In the genomic region with DNA sequence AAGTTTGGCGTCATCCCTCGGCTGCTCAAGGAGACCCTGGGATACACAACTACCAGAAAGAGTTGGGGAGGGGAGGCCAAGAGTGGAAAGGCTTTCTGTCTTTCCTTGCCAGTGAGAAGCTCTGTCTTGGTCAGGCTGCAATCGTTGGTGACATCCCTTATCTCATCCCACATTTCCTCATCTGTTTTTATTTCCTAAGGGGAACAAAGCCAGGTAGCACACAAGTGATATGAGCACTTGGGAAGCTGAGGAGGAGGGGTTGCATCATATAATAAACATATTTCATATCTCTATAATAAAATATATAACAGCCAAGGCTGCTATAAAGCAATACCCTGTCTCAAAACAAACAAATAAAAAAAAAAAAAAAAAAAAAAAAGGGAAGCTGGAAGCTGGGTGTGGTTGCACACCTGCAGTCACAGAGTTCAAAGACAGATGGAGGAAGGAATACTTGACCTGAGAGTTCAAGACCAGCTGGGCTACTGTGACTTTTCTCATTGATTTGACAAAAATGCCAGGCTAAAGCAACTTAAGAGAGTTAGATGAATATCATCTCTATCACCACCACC, we compare ENCODE assay signal across 25 mouse cellular contexts. TPM values are rescaled to one million over a fixed set of nuclear protein-coding genes. Genes with fewer than 3 reads are reported as not detected.
DNase-seq lines count a peak whose midpoint lies in the region; ATAC-seq and TF ChIP-seq lines count a peak whose summit lies in the region.
"Had no signal": no experiment of that assay in that cellular context is flagged by ENCODE, and none has a peak within 500 bp of the region (broad histone marks: within the 10 kb centered on the region; RNA-seq: fewer than 3 reads in every experiment).

No protein-coding gene starts in this region.

- H3K27me3 ChIP-seq in cerebellum, adult 2 months (ENCODE audit: control insufficient read depth, insufficient read depth, low read length): no peaks in the 10 kb centered on the region
- 0 out of 2 replicates have a peak, but pooled peaks cover 4% of the 10 kb centered on the region for H3K27me3 ChIP-seq in liver, embryonic 13.5 days
- 0 out of 2 replicates have a peak, but pooled peaks cover 4% of the 10 kb centered on the region for H3K27me3 ChIP-seq in liver, embryonic 12.5 days (replicated peaks)
- no peaks in the 10 kb centered on the region for H3K27me3 ChIP-seq in MEL (ENCODE audit: control insufficient read depth in 1 of 2, insufficient read depth in 2 of 2, low read length in 2 of 2)
- H3K27me3 ChIP-seq: embryonic facial prominence, embryonic 15.5 days had no signal

- WGBS in cerebellum, adult 2 months: 65% methylated on average over 3 of the region's 3 CpGs
- WGBS in liver, embryonic 13.5 days (ENCODE audit: insufficient replicate concordance): 47% methylated on average over 3 of the region's 3 CpGs
- WGBS in liver, embryonic 12.5 days (ENCODE audit: insufficient replicate concordance): 39% methylated on average over 3 of the region's 3 CpGs

- no peak overlapping the region for H3K4me2 ChIP-seq in liver, embryonic 13.5 days
- no peak overlapping the region for H3K4me2 ChIP-seq in liver, embryonic 12.5 days
- H3K4me2 ChIP-seq: embryonic facial prominence, embryonic 13.5 days; embryonic facial prominence, embryonic 15.5 days; forebrain, embryonic 12.5 days had no signal

- DNase-seq in cerebellum, adult 2 months: no peak
- no peak for DNase-seq in cerebellum, postnatal 36 days
- DNase-seq in liver, embryonic 13.5 days: no peak
- DNase-seq in A20 (ENCODE audit: low read depth, low spot score) (peak; percentile 11), MEL (ENCODE audit: low read depth, low spot score) (no peak)
- no peak for DNase-seq in right cerebral cortex, adult 2 months (ENCODE audit: low spot score in 2 of 2)
- DNase-seq: adrenal gland, adult 2 months; adrenal gland, postnatal 10 days; adrenal gland, postnatal 25 days; cerebellum, adult 11 months; cerebellum, adult 9-10 months; embryo, embryonic 11 days had no signal

- H3K4me3 ChIP-seq in cerebellum, adult 2 months (replicated peaks; ENCODE audit: insufficient read depth, low read depth, low read length): no peak overlapping the region
- no peak overlapping the region for H3K4me3 ChIP-seq in liver, embryonic 13.5 days (replicated peaks)
- no peak overlapping the region for H3K4me3 ChIP-seq in liver, embryonic 12.5 days
- H3K4me3 ChIP-seq in MEL (ENCODE audit: control insufficient read depth in 1 of 2, insufficient read depth in 1 of 2, low read depth in 2 of 2, low read length in 2 of 2): no peak overlapping the region
- H3K4me3 ChIP-seq: embryonic facial prominence, embryonic 13.5 days; embryonic facial prominence, embryonic 15.5 days; erythroblast, embryonic 14.5 days; forebrain, embryonic 10.5 days; forebrain, embryonic 12.5 days had no signal

- no peaks in the 10 kb centered on the region for H3K9me3 ChIP-seq in liver, embryonic 13.5 days (replicated peaks)
- H3K9me3 ChIP-seq in liver, embryonic 12.5 days (replicated peaks): no peaks in the 10 kb centered on the region
- H3K9me3 ChIP-seq in MEL (replicated peaks; ENCODE audit: insufficient read depth, low read length): no peaks in the 10 kb centered on the region
- H3K9me3 ChIP-seq: embryonic facial prominence, embryonic 13.5 days; embryonic facial prominence, embryonic 15.5 days; forebrain, embryonic 10.5 days; forebrain, embryonic 12.5 days; G1E had no signal

- no peak overlapping the region for H3K9ac ChIP-seq in liver, embryonic 13.5 days
- no peak overlapping the region for H3K9ac ChIP-seq in liver, embryonic 12.5 days
- no peak overlapping the region for H3K9ac ChIP-seq in MEL (ENCODE audit: control insufficient read depth, low read depth, low read length, poor library complexity, severe bottlenecking)
- H3K9ac ChIP-seq: embryonic facial prominence, embryonic 13.5 days; embryonic facial prominence, embryonic 15.5 days; forebrain, embryonic 12.5 days had no signal

- peaks cover 26% of the 10 kb centered on the region for H3K4me1 ChIP-seq in cerebellum, adult 2 months (ENCODE audit: control insufficient read depth, insufficient read depth, low read length)
- H3K4me1 ChIP-seq in liver, embryonic 13.5 days (replicated peaks): peaks cover 44% of the 10 kb centered on the region
- H3K4me1 ChIP-seq in liver, embryonic 12.5 days: peaks cover 40% of the 10 kb centered on the region
- H3K4me1 ChIP-seq in MEL (ENCODE audit: control insufficient read depth in 1 of 2, insufficient read depth in 2 of 2, low read length in 2 of 2): peaks cover 18 to 58% of the 10 kb centered on the region in 2 experiments
- H3K4me1 ChIP-seq: embryonic facial prominence, embryonic 13.5 days; embryonic facial prominence, embryonic 15.5 days; forebrain, embryonic 12.5 days had no signal

- H3K79me2 ChIP-seq in MEL (ENCODE audit: control insufficient read depth, insufficient read depth, low read length, poor library complexity): no peaks in the 10 kb centered on the region

- TF ChIP-seq POLR2A in cerebellum, adult 2 months (IDR thresholded peaks at IDR 0.05; ENCODE audit: borderline replicate concordance, insufficient read depth, low read length): no peak
- no peak for TF ChIP-seq POLR2A in MEL (IDR thresholded peaks at IDR 0.05; ENCODE audit: control insufficient read depth in 1 of 2, insufficient read depth in 1 of 2, low read depth in 1 of 2, low read length in 2 of 2, poor library complexity in 1 of 2)

- peak; percentile 58 to 61 for TF ChIP-seq EP300 in MEL (IDR thresholded peaks at IDR 0.05; ENCODE audit: low read depth in 1 of 2, low read length in 2 of 2)

- no peaks in the 10 kb centered on the region for H3K36me3 ChIP-seq in liver, embryonic 13.5 days
- no peaks in the 10 kb centered on the region for H3K36me3 ChIP-seq in liver, embryonic 12.5 days
- H3K36me3 ChIP-seq in MEL (ENCODE audit: control insufficient read depth in 1 of 2, insufficient read depth in 2 of 2, low read length in 2 of 2): peaks cover 0 to 41% of the 10 kb centered on the region in 2 experiments; a peak in 2 of 4 replicates
- H3K36me3 ChIP-seq: embryonic facial prominence, embryonic 13.5 days; embryonic facial prominence, embryonic 15.5 days; forebrain, embryonic 10.5 days; forebrain, embryonic 12.5 days; G1E had no signal

- ATAC-seq in liver, embryonic 13.5 days (ENCODE audit: low read depth): no peak
- no peak for ATAC-seq in liver, embryonic 12.5 days
- ATAC-seq: forebrain, embryonic 14.5 days; forebrain, embryonic 16.5 days had no signal

- no peak for TF ChIP-seq CTCF in cerebellum, adult 2 months (IDR thresholded peaks at IDR 0.05; ENCODE audit: borderline replicate concordance, insufficient read depth, low read depth, low read length)
- no peak for TF ChIP-seq CTCF in MEL (IDR thresholded peaks at IDR 0.05 in 2 of 3, conservative IDR thresholded peaks at IDR 0.05 in 1 of 3; ENCODE audit: control insufficient read depth in 1 of 3, insufficient read depth in 1 of 3, low read depth in 2 of 3, low read length in 3 of 3, poor library complexity in 1 of 3, severe bottlenecking in 1 of 3)

- H3K27ac ChIP-seq in cerebellum, adult 2 months (ENCODE audit: insufficient read depth, low read length): peak overlapping the region; percentile 82
- peak overlapping the region; percentile 7; the same call in 1 of the 2 replicates for H3K27ac ChIP-seq in liver, embryonic 13.5 days
- no peak overlapping the region for H3K27ac ChIP-seq in liver, embryonic 12.5 days
- peak overlapping the region; percentile 31 for H3K27ac ChIP-seq in MEL (ENCODE audit: control insufficient read depth, low read depth, low read length)
- H3K27ac ChIP-seq: embryonic facial prominence, embryonic 13.5 days; embryonic facial prominence, embryonic 15.5 days; forebrain, embryonic 10.5 days; forebrain, embryonic 12.5 days had no signal

- no peak for TF ChIP-seq RAD21 in MEL (IDR thresholded peaks at IDR 0.05; ENCODE audit: low read depth, low read length)

RNA-seq across cellular contexts. Expression of a gene that starts 1.4 kb away (rescaled TPM):
- polyA plus RNA-seq in cerebellum, adult 2 months (2012; rRNA removed): 0.86 and 1.1 TPM in 2 replicates
- 7.2 and 7.3 TPM in 2 replicates for polyA plus RNA-seq in liver, embryonic 13.5 days (2015; fragmentation: Nextera tagmentation; extraction: Ambion mirVana)
- 10.2 and 10.5 TPM in 2 replicates for polyA plus RNA-seq in liver, embryonic 12.5 days (2016; fragmentation: Nextera tagmentation; extraction: Ambion mirVana)
- 1.4 and 3.0 TPM in 2 replicates for total RNA-seq in MEL (2012; rRNA removed)
- polyA plus RNA-seq in MEL (2012; ENCODE audit: insufficient read depth in 1 of 2, insufficient read length in 2 of 2, low read depth in 1 of 2, low replicate concordance in 2 of 2, missing spikeins in 1 of 2): under 1 TPM in 1 of 2 experiments, not detected in 1; 0.88 TPM
- total RNA-seq: adrenal gland, adult 2 months; adrenal gland, postnatal 25 days; adrenal gland, postnatal 4 days; common myeloid progenitor, adult 5-6 weeks had no signal
- polyA plus RNA-seq: adrenal gland, adult 2 months; C2C12; forebrain, embryonic 16.5 days had no signal

RNA-seq across cellular contexts. Expression of a gene that starts 5.0 kb away (rescaled TPM):
- polyA plus RNA-seq in cerebellum, adult 2 months (2012; rRNA removed): 337 and 394 TPM in 2 replicates
- 51.0 and 54.9 TPM in 2 replicates for polyA plus RNA-seq in liver, embryonic 13.5 days (2015; fragmentation: Nextera tagmentation; extraction: Ambion mirVana)
- polyA plus RNA-seq in liver, embryonic 12.5 days (2016; fragmentation: Nextera tagmentation; extraction: Ambion mirVana): 60.2 and 61.1 TPM in 2 replicates
- total RNA-seq in MEL (2012; rRNA removed): 86.9 and 126 TPM in 2 replicates
- 10 to 100 TPM in 1 of 2 experiments, not detected in 1; 96.1 TPM for polyA plus RNA-seq in MEL (2012; ENCODE audit: insufficient read depth in 1 of 2, insufficient read length in 2 of 2, low read depth in 1 of 2, low replicate concordance in 2 of 2, missing spikeins in 1 of 2)

RNA-seq across cellular contexts. Expression of a gene that starts 6.1 kb away (rescaled TPM):
- polyA plus RNA-seq in cerebellum, adult 2 months (2012; rRNA removed): 8.5 and 10.4 TPM in 2 replicates
- 0.35 and 0.47 TPM in 2 replicates for polyA plus RNA-seq in liver, embryonic 13.5 days (2015; fragmentation: Nextera tagmentation; extraction: Ambion mirVana)
- polyA plus RNA-seq in liver, embryonic 12.5 days (2016; fragmentation: Nextera tagmentation; extraction: Ambion mirVana): 0.36 and 0.53 TPM in 2 replicates
- 2.1 and 5.5 TPM in 2 replicates for total RNA-seq in MEL (2012; rRNA removed)
- 1 to 10 TPM in 1 of 2 experiments, not detected in 1; 4.4 TPM for polyA plus RNA-seq in MEL (2012; ENCODE audit: insufficient read depth in 1 of 2, insufficient read length in 2 of 2, low read depth in 1 of 2, low replicate concordance in 2 of 2, missing spikeins in 1 of 2)
- total RNA-seq: common myeloid progenitor, adult 5-6 weeks; G1E had no signal
- polyA plus RNA-seq: C2C12; embryonic facial prominence, embryonic 11.5 days; erythroblast, embryonic 14.5 days had no signal

RNA-seq across cellular contexts. Expression of a gene that starts 7.3 kb away (rescaled TPM):
- polyA plus RNA-seq in cerebellum, adult 2 months (2012; rRNA removed): 5.3 and 6.3 TPM in 2 replicates
- 0.13 and 0.23 TPM in 2 replicates for polyA plus RNA-seq in liver, embryonic 13.5 days (2015; fragmentation: Nextera tagmentation; extraction: Ambion mirVana)
- 0.23 TPM in 1 of 2 replicates, not detected in the other for polyA plus RNA-seq in liver, embryonic 12.5 days (2016; fragmentation: Nextera tagmentation; extraction: Ambion mirVana)
- total RNA-seq in MEL (2012; rRNA removed): 0.23 TPM in 1 of 2 replicates, not detected in the other
- polyA plus RNA-seq in MEL (2012; ENCODE audit: insufficient read depth in 1 of 2, insufficient read length in 2 of 2, low read depth in 1 of 2, low replicate concordance in 2 of 2, missing spikeins in 1 of 2): not detected
- total RNA-seq: adrenal gland, adult 2 months; adrenal gland, postnatal 25 days; adrenal gland, postnatal 4 days; common myeloid progenitor, adult 5-6 weeks; G1E had no signal
- polyA plus RNA-seq: C2C12; erythroblast, embryonic 14.5 days; forebrain, embryonic 10.5 days had no signal

RNA-seq across cellular contexts. Expression of a gene that starts 18.0 kb away (rescaled TPM):
- polyA plus RNA-seq in cerebellum, adult 2 months (2012; rRNA removed): 0.25 and 0.43 TPM in 2 replicates
- 4.1 and 5.2 TPM in 2 replicates for polyA plus RNA-seq in liver, embryonic 13.5 days (2015; fragmentation: Nextera tagmentation; extraction: Ambion mirVana)
- 7.3 and 8.7 TPM in 2 replicates for polyA plus RNA-seq in liver, embryonic 12.5 days (2016; fragmentation: Nextera tagmentation; extraction: Ambion mirVana)
- not detected in 2 replicates for total RNA-seq in MEL (2012; rRNA removed)
- polyA plus RNA-seq in MEL (2012; ENCODE audit: insufficient read depth in 1 of 2, insufficient read length in 2 of 2, low read depth in 1 of 2, low replicate concordance in 2 of 2, missing spikeins in 1 of 2): not detected
- total RNA-seq: adrenal gland, adult 2 months; common myeloid progenitor, adult 5-6 weeks; G1E had no signal
- polyA plus RNA-seq: forebrain, embryonic 16.5 days; G1E had no signal
